Mouse (Mus musculus): ENCODE measurements around the gene Prkci.

- no peak for TF ChIP-seq CTCF (IDR thresholded peaks at IDR 0.05; ENCODE audit: low read depth, low read length)
- TF ChIP-seq POLR2A (IDR thresholded peaks at IDR 0.05; ENCODE audit: extremely low read depth, insufficient read depth, low read length): no peak
These were observed 43.1 kb downstream of the Prkci start for GRCm38 (mm10) chr3:31038689-31039088.

Data from liver, adult 2 months (tissue).